Mouse (Mus musculus) intestine, embryonic 14.5 days (tissue): Measurements from ENCODE around the gene Farsa. TPM values are rescaled to one million over a fixed set of nuclear protein-coding genes. Genes with fewer than 3 reads are reported as not detected.
"Not testable (repeated sequence)": the region's sequence is repeated elsewhere in the genome, so short reads cannot be mapped to it uniquely, and the experiment has no call there.

Experiments used
- ATAC-seq: fragments of 200-750 bp; cut with Nextera tagmentation; replicated peaks from 2 replicates; pipeline ENCODE4 v1.8.0; 2017; ENCODE audit warnings: low read depth, moderate number of reproducible peaks, moderate TSS enrichment, moderate library complexity; ENCODE audit not compliant: low FRiP score, low TSS enrichment
- DNase-seq: peaks from one replicate; pipeline ENCODE4 v3.0.0-alpha.2; 2018; ENCODE audit warnings: low spot score
- H3K27ac ChIP-seq: fragments of 300-500 bp; sonication (generic); 2 replicates; pipeline ENCODE4 v1.5.1; 2014; ENCODE audit warnings: low read depth, mild to moderate bottlenecking, control low read depth
- H3K27me3 ChIP-seq: fragments of 300-500 bp; sonication (generic); replicated peaks from 2 replicates; pipeline ENCODE4 v1.6.1; 2014; ENCODE audit warnings: low read length, control low read depth; ENCODE audit not compliant: control insufficient read depth, insufficient read depth
- H3K36me3 ChIP-seq: fragments of 300-500 bp; sonication (generic); 2 replicates; pipeline ENCODE4 v1.6.1; 2014; ENCODE audit warnings: low read length, control low read depth; ENCODE audit not compliant: control insufficient read depth, insufficient read depth
- H3K4me1 ChIP-seq: fragments of 300-500 bp; sonication (generic); replicated peaks from 2 replicates; pipeline ENCODE4 v1.6.1; 2014; ENCODE audit warnings: low read length, control low read depth, mixed read lengths; ENCODE audit not compliant: control insufficient read depth, insufficient read depth
- H3K4me2 ChIP-seq: fragments of 300-500 bp; sonication (generic); 2 replicates; pipeline ENCODE4 v1.6.1; 2014; ENCODE audit warnings: low read length
- H3K4me3 ChIP-seq: fragments of 300-500 bp; sonication (generic); 2 replicates; pipeline ENCODE4 v1.5.1; 2014; ENCODE audit warnings: low read depth, low read length, control low read depth, mixed read lengths
- H3K9ac ChIP-seq: fragments of 300-500 bp; sonication (generic); 2 replicates; pipeline ENCODE4 v1.6.1; 2014; ENCODE audit warnings: mild to moderate bottlenecking, low read length
- H3K9me3 ChIP-seq: fragments of 300-500 bp; sonication (generic); 2 replicates; pipeline ENCODE4 v1.6.1; 2016; ENCODE audit warnings: low read length, control low read depth; ENCODE audit not compliant: control insufficient read depth
- WGBS: fragments of 180-500 bp; shearing (Covaris S2); extraction: QIAGEN DNeasy Blood & Tissue Kit; methylation state at CpG from one replicate; pipeline ENCODE4 v1.1.7; 2014; 5-methylcytosine and 5-hydroxymethylcytosine counted together
- polyA plus RNA-seq: library from polyadenylated mRNA; unstranded; fragments of >200 nt; fragmentation: Nextera tagmentation; extraction: Ambion mirVana; gene quantifications from 2 replicates; pipeline ENCODE4 v1.2.1, GENCODE M21; 2014

The Farsa gene
- polyA plus RNA-seq, 1 experiment from 2014 or later = 89.0 TPM

DNA sequence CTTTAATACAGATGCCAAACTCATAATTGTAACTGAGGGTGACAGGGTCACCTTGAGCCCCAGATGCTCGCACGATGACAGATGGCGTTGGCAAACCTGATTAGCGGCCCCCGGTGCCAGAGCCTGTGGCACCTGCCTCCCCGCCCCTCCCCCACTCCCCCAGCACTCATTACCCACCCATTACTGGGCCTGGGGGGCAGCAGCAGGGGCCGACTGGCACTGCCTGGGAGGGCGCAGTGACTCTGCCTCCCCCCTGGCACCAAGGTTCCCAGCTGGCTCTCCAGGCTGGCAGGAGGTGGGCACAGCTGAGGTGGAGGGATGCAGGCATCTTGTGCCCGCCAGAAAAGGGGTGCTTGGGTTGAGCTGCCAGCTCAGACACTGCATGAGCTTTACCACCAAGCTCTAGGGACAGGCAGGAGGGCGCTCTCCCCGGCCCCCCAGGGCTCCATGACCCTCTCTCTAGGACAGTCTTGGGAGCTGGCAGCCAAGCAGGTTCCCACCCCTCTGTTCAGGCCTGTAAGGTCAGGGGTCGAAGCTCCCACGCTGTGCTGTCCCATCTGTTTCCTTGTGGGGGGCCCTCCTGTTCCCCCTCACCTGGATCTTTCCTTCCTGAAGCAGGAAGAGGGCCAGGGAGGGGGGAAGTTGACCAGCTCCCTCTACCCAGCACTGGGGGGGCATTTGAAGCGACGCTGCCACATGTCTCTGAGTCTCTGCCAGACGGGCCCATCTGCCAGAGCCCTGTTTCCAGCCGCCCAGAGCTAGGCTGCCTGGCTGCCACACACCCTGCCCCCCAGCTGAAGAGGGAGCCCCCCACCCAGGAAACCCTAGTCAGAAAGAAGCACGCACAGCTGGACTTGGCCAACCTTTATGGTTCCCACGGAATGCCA, 42.0 kb upstream of the Farsa start:
- 43% methylated on average over 19 of the region's 19 CpGs for WGBS
- peaks cover 29% of the 10 kb centered on the region for H3K27me3 ChIP-seq
- no peak overlapping the region for H3K4me3 ChIP-seq
- no peak for ATAC-seq
- no peaks in the 10 kb centered on the region for H3K9me3 ChIP-seq
- no peaks in the 10 kb centered on the region for H3K36me3 ChIP-seq
- no peak for DNase-seq
- no peak overlapping the region for H3K9ac ChIP-seq
- H3K27ac ChIP-seq = no peak overlapping the region
- no peak overlapping the region for H3K4me2 ChIP-seq
- H3K4me1 ChIP-seq = 0 out of 2 replicates have a peak, but pooled peaks cover 3% of the 10 kb centered on the region

DNA sequence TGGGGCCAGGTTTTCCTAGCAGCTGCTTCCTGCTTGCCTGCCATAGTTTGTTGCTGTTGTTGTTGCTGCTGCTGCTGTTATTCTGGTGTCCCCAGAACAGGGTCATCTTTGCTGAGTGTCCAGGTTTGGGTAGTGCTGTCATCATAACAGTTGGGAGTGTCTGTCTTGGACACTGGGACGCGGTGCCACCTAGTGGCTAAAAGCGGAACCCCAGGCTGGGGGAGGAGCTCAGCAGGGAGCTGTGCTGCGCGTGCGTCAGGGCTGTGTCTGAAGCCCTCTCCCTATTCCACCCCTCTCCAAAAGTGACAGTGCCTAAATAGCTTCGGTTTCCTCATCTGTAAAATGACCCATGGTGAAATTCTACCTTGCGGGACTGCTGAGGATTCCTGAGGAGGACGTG, 41.2 kb upstream of the Farsa start:
- Histone ChIP-seq H3K9ac (no peak overlapping the region), H3K27ac (no peak overlapping the region), H3K4me2 (no peak overlapping the region), H3K9me3 (no peaks in the 10 kb centered on the region), H3K4me1 (0 out of 2 replicates have a peak, but pooled peaks cover 3% of the 10 kb centered on the region), H3K4me3 (no peak overlapping the region), H3K36me3 (no peaks in the 10 kb centered on the region), H3K27me3 (peaks cover 27% of the 10 kb centered on the region)
- WGBS = 16% methylated on average over 9 of the region's 9 CpGs
- DNase-seq (peak; percentile 99), ATAC-seq (peak; percentile 75)

DNA sequence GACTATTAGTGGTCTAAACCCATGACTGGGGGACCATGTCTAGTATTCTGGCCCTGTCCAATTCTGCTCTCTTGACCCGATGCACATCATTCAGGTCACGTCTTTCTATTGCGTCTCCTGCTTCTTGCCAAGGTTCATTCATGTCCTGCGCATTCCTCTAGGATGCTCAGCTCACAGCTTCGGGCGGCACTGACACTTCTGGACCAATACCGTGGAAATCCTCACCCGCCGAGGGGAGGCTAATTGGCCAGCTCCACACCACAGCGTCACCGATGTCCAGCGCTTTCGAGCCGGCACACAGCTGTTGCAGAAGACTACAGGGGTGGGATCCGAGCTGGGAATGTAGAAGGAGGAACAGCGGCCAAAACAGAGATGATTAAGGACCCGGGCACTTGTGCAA, 40.7 kb upstream of the Farsa start:
- no peak overlapping the region for H3K4me2 ChIP-seq
- WGBS = 76% methylated on average over 17 of the region's 17 CpGs
- H3K27ac ChIP-seq = no peak overlapping the region
- no peak for DNase-seq
- H3K9ac ChIP-seq = no peak overlapping the region
- H3K27me3 ChIP-seq = peaks cover 22% of the 10 kb centered on the region
- H3K4me1 ChIP-seq = 0 out of 2 replicates have a peak, but pooled peaks cover under 1% of the 10 kb centered on the region
- ATAC-seq = no peak
- no peak overlapping the region for H3K4me3 ChIP-seq
- no peaks in the 10 kb centered on the region for H3K9me3 ChIP-seq
- H3K36me3 ChIP-seq = no peaks in the 10 kb centered on the region

GRCm38 (mm10) chr8:84822723-84823122, 34.1 kb upstream of the Farsa start, which contains the start of gene Dand5:
Dand5 (minus strand) TSS chr8:84822823.
- WGBS = 18% methylated on average over 3 of the region's 3 CpGs
- Histone ChIP-seq H3K4me3 (no peak within 1 kb of the TSS), H3K36me3 (no peaks in the 10 kb centered on the region)

GRCm38 (mm10) chr8:84823653-84824052, 33.1 kb upstream of the Farsa start:
- H3K4me3 ChIP-seq = no peak overlapping the region
- no peaks in the 10 kb centered on the region for H3K36me3 ChIP-seq
- no peaks in the 10 kb centered on the region for H3K27me3 ChIP-seq
- no peak overlapping the region for H3K9ac ChIP-seq
- WGBS = under 1% methylated on average over 17 of the region's 18 CpGs
- H3K4me2 ChIP-seq = peak overlapping the region; percentile 39
- H3K9me3 ChIP-seq = no peaks in the 10 kb centered on the region
- H3K4me1 ChIP-seq = peaks cover 15% of the 10 kb centered on the region
- ATAC-seq (peak; percentile 74), DNase-seq (peak; percentile 84)
- H3K27ac ChIP-seq = no peak overlapping the region

More at GRCm38 (mm10) chr8:84822723-84823122, 34.1 kb upstream of the Farsa start, which contains the start of gene Dand5:
- Histone ChIP-seq H3K4me1 (peaks cover 15% of the 10 kb centered on the region), H3K9me3 (no peaks in the 10 kb centered on the region), H3K27ac (peak within 1 kb of the TSS; percentile 43; the same call in 1 of the 2 replicates), H3K4me2 (peak within 1 kb of the TSS; percentile 39), H3K27me3 (no peaks in the 10 kb centered on the region), H3K9ac (no peak within 1 kb of the TSS)
- no peak for DNase-seq
- no peak for ATAC-seq

GRCm38 (mm10) chr8:84825636-84826035, 31.2 kb upstream of the Farsa start:
- Histone ChIP-seq H3K9me3 (no peaks in the 10 kb centered on the region), H3K4me1 (peaks cover 15% of the 10 kb centered on the region), H3K36me3 (no peaks in the 10 kb centered on the region), H3K4me3 (no peak overlapping the region), H3K4me2 (no peak overlapping the region), H3K27me3 (no peaks in the 10 kb centered on the region), H3K27ac (no peak overlapping the region), H3K9ac (no peak overlapping the region)
- DNase-seq = no peak
- no peak for ATAC-seq
- 49% methylated on average over 4 of the region's 4 CpGs for WGBS

DNA sequence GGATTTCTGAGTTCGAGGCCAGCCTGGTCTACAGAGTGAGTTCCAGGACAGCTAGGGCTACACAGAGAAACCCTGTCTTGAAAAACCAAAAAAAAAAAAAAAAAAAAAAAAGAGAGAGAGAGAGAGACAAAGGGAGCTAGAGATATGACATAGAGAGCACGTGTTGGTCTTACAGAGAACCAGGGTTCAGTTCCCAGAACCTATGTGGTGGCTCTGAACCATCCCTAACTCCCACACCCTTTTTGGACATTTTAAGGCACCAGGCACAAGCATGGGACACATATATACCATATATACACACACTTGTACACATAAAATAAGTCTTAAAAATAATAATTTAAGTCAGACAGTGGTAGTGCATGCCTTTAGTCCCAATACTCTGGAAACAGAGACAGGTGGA, 30.3 kb upstream of the Farsa start:
- H3K36me3 ChIP-seq, H3K4me2 ChIP-seq, H3K27ac ChIP-seq, H3K9me3 ChIP-seq, ATAC-seq, DNase-seq, H3K27me3 ChIP-seq, H3K9ac ChIP-seq, H3K4me3 ChIP-seq: not testable (repeated sequence)
- H3K4me1 ChIP-seq = peaks cover 15% of the 10 kb centered on the region
- 88% methylated on average over 1 of the region's 2 CpGs for whole genome bisulfite sequencing

DNA sequence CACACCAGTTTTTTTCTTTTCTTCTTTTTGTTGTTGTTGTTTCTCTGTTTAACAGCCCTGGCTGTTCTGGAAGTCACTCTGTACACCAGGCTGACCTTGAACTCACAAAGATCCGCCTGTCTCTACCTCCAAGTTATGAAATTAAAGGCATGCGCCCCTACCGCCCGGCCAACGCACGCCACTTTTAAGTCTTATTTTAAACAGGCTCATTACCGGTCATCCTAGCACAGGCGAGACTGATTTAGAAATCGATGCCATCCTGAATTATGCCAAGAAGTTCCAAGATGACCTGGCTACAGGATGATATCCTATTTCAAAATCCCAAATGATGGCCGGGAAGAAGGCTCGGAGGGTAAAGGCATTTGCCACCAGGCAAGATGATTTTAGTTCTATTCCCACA, 25.3 kb upstream of the Farsa start, which contains the start of gene Gadd45gip1:
Gadd45gip1 (plus strand) TSS at position 33 of the 400 bp plus-strand sequence.
- ATAC-seq = no peak
- Histone ChIP-seq H3K9ac (peak within 1 kb of the TSS; percentile 99), H3K9me3 (no peaks in the 10 kb centered on the region), H3K4me3 (peak within 1 kb of the TSS; percentile 100), H3K4me2 (peak within 1 kb of the TSS; percentile 60), H3K27me3 (no peaks in the 10 kb centered on the region), H3K36me3 (peaks cover 27% of the 10 kb centered on the region), H3K27ac (peak within 1 kb of the TSS; percentile 93), H3K4me1 (peaks cover 22% of the 10 kb centered on the region)
- WGBS = 69% methylated on average over 11 of the region's 11 CpGs
- no peak for DNase-seq
